In genomic region chr9:41736881-41737280, GRCm38 (mm10) we compare ENCODE assay signal across 9 mouse cellular contexts.
DNase-seq lines count a peak whose midpoint lies in the region; ATAC-seq lines count a peak whose summit lies in the region.
"Had no signal": no experiment of that assay in that cellular context is flagged by ENCODE, and none has a peak within 500 bp of the region (broad histone marks: within the 10 kb centered on the region; RNA-seq: fewer than 3 reads in every experiment).

No protein-coding gene starts in this region.

- H3K4me2 ChIP-seq in neural tube, embryonic 11.5 days (ENCODE audit: low read depth): peak overlapping the region; percentile 50
- H3K4me2 ChIP-seq in limb, embryonic 11.5 days (ENCODE audit: low read depth, severe bottlenecking): peak overlapping the region; percentile 49; the same call in 1 of the 2 replicates
- peak overlapping the region; percentile 86 for H3K4me2 ChIP-seq in stomach, embryonic 16.5 days (ENCODE audit: low read depth, low read length)

- peak overlapping the region; percentile 91 for H3K27ac ChIP-seq in neural tube, embryonic 11.5 days (ENCODE audit: low read depth, low read length)
- H3K27ac ChIP-seq in limb, embryonic 11.5 days (replicated peaks; ENCODE audit: low read depth, low read length): peak overlapping the region; percentile 18; the same call in 1 of the 2 replicates
- H3K27ac ChIP-seq in stomach, embryonic 16.5 days (ENCODE audit: low read length): no peak overlapping the region

- H3K9me3 ChIP-seq in neural tube, embryonic 11.5 days (ENCODE audit: control insufficient read depth, low read length): no peaks in the 10 kb centered on the region
- no peaks in the 10 kb centered on the region for H3K9me3 ChIP-seq in limb, embryonic 11.5 days (ENCODE audit: control insufficient read depth, low read length)
- H3K9me3 ChIP-seq in stomach, embryonic 16.5 days (replicated peaks; ENCODE audit: control insufficient read depth, low read length): no peaks in the 10 kb centered on the region

- H3K27me3 ChIP-seq in neural tube, embryonic 11.5 days (ENCODE audit: control insufficient read depth, insufficient read depth, low read length): no peaks in the 10 kb centered on the region
- H3K27me3 ChIP-seq in limb, embryonic 11.5 days (ENCODE audit: control insufficient read depth, insufficient read depth, low read length): no peaks in the 10 kb centered on the region
- no peaks in the 10 kb centered on the region for H3K27me3 ChIP-seq in stomach, embryonic 16.5 days (ENCODE audit: control insufficient read depth, insufficient read depth, low read length)

- peak overlapping the region; percentile 62 for H3K9ac ChIP-seq in neural tube, embryonic 11.5 days (ENCODE audit: low read length)
- H3K9ac ChIP-seq in limb, embryonic 11.5 days (ENCODE audit: low read length): no peak overlapping the region
- H3K9ac ChIP-seq in stomach, embryonic 16.5 days (ENCODE audit: low read length): peak overlapping the region; percentile 72; the same call in 1 of the 2 replicates

- peak; percentile 6 for DNase-seq in embryo, embryonic 10 days (ENCODE audit: low spot score)
- no peak for DNase-seq in embryo, embryonic 11 days
- no peak for DNase-seq in neural tube, embryonic 11.5 days (ENCODE audit: low spot score)
- no peak for DNase-seq in neural tube, embryonic 10.5 days (ENCODE audit: extremely low spot score, low spot score)
- DNase-seq in limb, embryonic 11.5 days (ENCODE audit: low spot score): no peak
- DNase-seq in left cerebral cortex, postnatal 10 days (ENCODE audit: extremely low spot score in 1 of 2, low spot score in 2 of 2): no peak
- DNase-seq: thymus, postnatal 25 days had no signal

- H3K36me3 ChIP-seq in neural tube, embryonic 11.5 days (ENCODE audit: control insufficient read depth, insufficient read depth, low read length): no peaks in the 10 kb centered on the region
- no peaks in the 10 kb centered on the region for H3K36me3 ChIP-seq in limb, embryonic 11.5 days (ENCODE audit: control insufficient read depth, insufficient read depth, low read length)
- no peaks in the 10 kb centered on the region for H3K36me3 ChIP-seq in stomach, embryonic 16.5 days (ENCODE audit: control insufficient read depth, insufficient read depth, low read length)

- 12% methylated on average over 6 of the region's 6 CpGs for WGBS in neural tube, embryonic 11.5 days
- WGBS in limb, embryonic 11.5 days: 27% methylated on average over 6 of the region's 6 CpGs
- 38% methylated on average over 6 of the region's 6 CpGs for WGBS in stomach, embryonic 16.5 days

- H3K4me1 ChIP-seq in neural tube, embryonic 11.5 days (ENCODE audit: control insufficient read depth, insufficient read depth, low read length): peaks cover 10% of the 10 kb centered on the region; the same call in 1 of the 2 replicates
- H3K4me1 ChIP-seq in limb, embryonic 11.5 days (ENCODE audit: control insufficient read depth, insufficient read depth, low read length): peaks cover 5% of the 10 kb centered on the region; the same call in 1 of the 2 replicates
- H3K4me1 ChIP-seq in stomach, embryonic 16.5 days (ENCODE audit: control insufficient read depth, insufficient read depth, low read length): peaks cover 7% of the 10 kb centered on the region; the same call in 1 of the 2 replicates

- ATAC-seq in neural tube, embryonic 11.5 days (ENCODE audit: insufficient read depth, low FRiP score, low TSS enrichment): peak; percentile 22
- no peak for ATAC-seq in limb, embryonic 11.5 days (ENCODE audit: insufficient number of reproducible peaks, low FRiP score, low TSS enrichment, low read depth)
- ATAC-seq in stomach, embryonic 16.5 days (ENCODE audit: insufficient read depth, low FRiP score): no peak
- no peak for ATAC-seq in megakaryocyte-erythroid progenitor cell, adult 5-6 weeks (replicated peaks; ENCODE audit: low FRiP score, low TSS enrichment, poor library complexity, severe bottlenecking)

- 0 out of 2 replicates have a peak overlapping the region, but pooled peaks have one; percentile 22 for H3K4me3 ChIP-seq in neural tube, embryonic 11.5 days (ENCODE audit: low read depth, low read length)
- H3K4me3 ChIP-seq in limb, embryonic 11.5 days (ENCODE audit: low read depth, low read length): no peak overlapping the region
- H3K4me3 ChIP-seq in stomach, embryonic 16.5 days (replicated peaks; ENCODE audit: low read length): no peak overlapping the region

- intact Hi-C loops in left cerebral cortex, postnatal 10 days (cut with DNase I): loop anchor here (2.0 kb wide), 2 partner anchors 150 to 200 kb away; no protein-coding TSS in a partner anchor
